Mouse (Mus musculus) olfactory bulb, adult 2 months (tissue): Measurements from ENCODE around the gene Edaradd.

Experiments used
- CTCF ChIP-seq: fragments of 200-500 bp; IDR thresholded peaks from 2 replicates; pipeline ENCODE4 v1.5.1; 2012; ENCODE audit warnings: low read depth, mild to moderate bottlenecking, low read length, moderate library complexity; ENCODE audit not compliant: insufficient read depth
- POLR2A ChIP-seq: fragments of 200-500 bp; IDR thresholded peaks from 2 replicates; pipeline ENCODE4 v1.6.1; 2012; ENCODE audit warnings: mild to moderate bottlenecking, low read depth, low read length, moderate library complexity; ENCODE audit not compliant: insufficient read depth

GRCm38 (mm10) chr13:12473724-12474378 lies 46.4 kb downstream of the Edaradd start:
- TF ChIP-seq CTCF (0 out of 2 replicates have a peak, but pooled peaks have one; percentile 10), POLR2A (no peak)
